Mouse (Mus musculus): ENCODE results near the gene Tbc1d4.
A peak's percentile ranks its signal among the peaks of the same experiment; 100 is the strongest.

DNA sequence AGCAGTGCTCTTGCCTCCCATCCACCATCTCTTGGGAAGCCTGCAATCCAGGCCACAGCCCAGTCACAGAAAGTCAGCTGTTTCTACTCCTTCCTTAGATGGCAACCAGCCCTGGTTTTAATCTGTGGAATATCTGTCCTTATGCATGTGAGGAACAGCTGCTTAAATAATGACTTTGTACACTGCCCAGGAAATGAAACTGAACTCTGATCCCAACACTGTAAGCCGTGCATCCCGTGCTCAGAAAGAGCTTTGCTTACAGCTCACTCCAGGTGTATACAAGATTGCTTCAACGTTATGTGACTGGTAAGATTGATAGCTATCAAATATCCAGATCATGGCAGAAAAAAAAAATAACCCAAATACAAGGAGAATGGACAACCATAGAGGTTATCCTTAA is 143.1 kb downstream of the Tbc1d4 start:
- TF ChIP-seq POLR2A (IDR thresholded peaks at IDR 0.05; ENCODE audit: insufficient read length, low read depth) (no peak), TCF3 (IDR thresholded peaks at IDR 0.05; ENCODE audit: insufficient read length, low read depth) (no peak), E2F4 (IDR thresholded peaks at IDR 0.05; ENCODE audit: insufficient read depth) (no peak), POLR2AphosphoS2 (IDR thresholded peaks at IDR 0.05; ENCODE audit: insufficient read length, low read depth) (no peak), MYOD1 (IDR thresholded peaks at IDR 0.05; ENCODE audit: control insufficient read depth in 1 of 3, insufficient read length in 2 of 3, low read depth in 2 of 3) (peak in 2 of 3 experiments; percentile 1 to 17), USF1 (IDR thresholded peaks at IDR 0.05; ENCODE audit: low read depth) (no peak), TCF12 (IDR thresholded peaks at IDR 0.05; ENCODE audit: insufficient read depth, poor library complexity, severe bottlenecking) (no peak), CEBPB (IDR thresholded peaks at IDR 0.05; ENCODE audit: insufficient read depth, poor library complexity, severe bottlenecking) (no peak), MAX (IDR thresholded peaks at IDR 0.05; ENCODE audit: low read depth) (no peak)

Data from myocyte (in vitro differentiated cells).